Mouse (Mus musculus) urinary bladder, adult 18-20 months (tissue): Measurements from ENCODE around the gene Lin37.

Experiments
- DNase-seq, 2 experiments: peaks; one replicate each; pipeline ENCODE4 v3.0.0; 2022; ENCODE audit warnings: low spot score in 2 of 2, mixed read lengths in 2 of 2

Lin37 gene

GRCm38 (mm10) chr7:30515003-30515760 lies 44.5 kb downstream of the Lin37 start:
- no peak for DNase-seq

DNA sequence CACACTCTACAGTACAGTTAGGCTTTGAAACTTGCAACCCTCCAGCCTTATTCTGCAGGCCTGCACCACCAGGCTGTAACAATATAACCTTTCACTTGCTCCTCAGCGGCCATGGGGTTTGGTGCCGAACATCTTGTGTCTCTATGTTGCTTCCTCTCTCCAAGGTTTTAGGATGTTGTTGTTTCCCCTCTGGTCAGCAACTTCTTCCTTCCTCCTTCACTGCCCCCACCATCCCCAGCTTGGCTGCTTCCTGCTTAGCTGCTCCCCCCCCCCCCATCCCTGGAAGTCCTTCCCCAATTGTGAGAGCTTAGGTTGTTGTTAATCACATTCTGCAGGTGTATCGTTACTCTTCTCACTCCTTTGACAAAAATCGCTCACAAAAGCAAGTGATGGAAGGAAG lies 51.6 kb downstream of the Lin37 start:
- no peak for DNase-seq
